Mouse (Mus musculus) liver, adult (tissue): ENCODE data around the gene Sptssb.

ENCODE experiments used
- GATA4 ChIP-seq: IDR thresholded peaks from 2 replicates; pipeline ENCODE4 v1.6.1; 2014; ENCODE audit warnings: mild to moderate bottlenecking, low read length; ENCODE audit not compliant: insufficient replicate concordance

Gene Sptssb

DNA sequence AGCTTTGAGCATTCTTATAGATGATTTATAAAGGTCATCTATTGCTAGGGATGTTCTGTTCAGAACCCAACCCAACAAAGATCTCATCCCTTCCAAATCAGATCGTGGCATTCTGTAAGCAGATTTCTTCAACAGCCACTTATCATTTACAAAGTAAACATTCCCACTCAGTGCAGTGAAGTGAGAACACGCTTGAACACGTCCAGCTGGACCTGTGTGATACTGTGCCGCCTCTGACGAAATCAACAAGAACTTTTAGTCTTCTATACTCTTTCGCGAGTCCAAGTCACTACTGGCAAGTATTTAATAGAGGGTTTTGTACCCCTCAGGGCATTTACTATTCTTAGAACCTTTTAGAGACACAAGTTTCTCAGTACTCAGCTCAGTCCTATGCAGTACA lies 51.3 kb downstream of the Sptssb start:
- TF ChIP-seq GATA4, result no peak

DNA sequence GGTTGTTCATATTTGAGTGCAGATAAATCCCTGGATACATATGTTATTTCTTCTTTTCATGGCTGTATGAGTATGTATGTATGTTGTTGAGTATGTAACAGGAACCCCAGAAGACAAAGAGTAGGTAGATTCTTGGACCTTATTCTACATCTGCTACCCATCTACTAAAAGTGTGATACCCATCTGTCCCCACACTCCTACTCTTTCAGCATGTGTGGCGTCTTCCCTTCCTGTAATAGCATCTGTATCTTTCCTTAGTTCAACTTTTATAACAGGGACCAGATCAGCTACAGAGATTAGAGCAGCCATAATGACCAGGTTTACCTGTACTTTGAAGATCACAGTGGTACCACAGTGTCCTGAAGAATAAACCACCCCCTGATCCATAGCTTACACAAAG lies 56.6 kb downstream of the Sptssb start:
- no peak for TF ChIP-seq GATA4

DNA sequence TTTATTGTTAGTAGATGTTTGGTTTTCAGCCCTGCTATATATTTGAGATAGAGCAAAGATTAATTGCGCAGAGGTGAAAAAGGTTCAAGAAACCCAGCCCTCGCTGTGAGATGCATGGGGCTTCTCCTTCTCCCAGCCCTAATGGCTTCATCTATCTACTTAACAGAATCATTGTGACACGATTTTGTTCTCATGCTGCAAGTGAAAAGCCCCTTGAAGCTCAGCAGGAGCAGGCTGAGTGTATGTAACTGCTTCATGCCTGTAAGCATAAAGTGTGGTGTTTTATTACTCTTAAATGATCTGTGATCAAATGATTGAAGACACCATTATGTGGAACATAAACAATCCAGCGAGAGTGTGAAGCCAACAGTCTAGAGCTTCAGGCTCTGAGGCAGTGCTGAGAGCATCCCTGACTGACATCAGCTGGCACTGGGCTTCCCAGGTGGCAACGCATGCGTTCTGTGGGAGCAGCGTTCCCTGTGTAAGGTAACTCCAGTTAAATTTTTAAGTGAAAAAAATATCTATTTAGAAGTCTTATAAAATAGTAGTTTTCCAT lies 58.8 kb downstream of the Sptssb start:
- no peak for TF ChIP-seq GATA4

GRCm38 (mm10) chr3:69799096-69799495 lies 60.6 kb downstream of the Sptssb start:
- TF ChIP-seq GATA4, result no peak

DNA sequence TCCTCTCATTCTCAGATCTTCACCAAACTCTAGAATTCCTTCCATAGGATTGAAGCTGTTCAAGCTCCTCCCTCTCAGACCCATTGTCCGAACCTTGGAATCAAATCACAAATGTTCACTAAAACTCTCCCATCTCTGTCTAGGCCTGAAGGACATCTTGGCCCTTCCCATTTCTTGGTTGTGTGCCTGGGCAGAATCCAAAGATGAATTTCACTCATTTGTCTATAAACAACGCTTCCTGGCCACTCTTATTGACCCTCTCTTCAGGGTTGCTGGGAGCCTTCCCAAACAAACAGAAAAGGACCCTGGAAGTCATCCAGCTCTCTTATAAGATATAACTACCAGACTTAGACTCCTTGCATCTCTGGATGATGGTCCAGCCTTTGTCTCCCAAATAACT lies 61.8 kb downstream of the Sptssb start:
- no peak for TF ChIP-seq GATA4

DNA sequence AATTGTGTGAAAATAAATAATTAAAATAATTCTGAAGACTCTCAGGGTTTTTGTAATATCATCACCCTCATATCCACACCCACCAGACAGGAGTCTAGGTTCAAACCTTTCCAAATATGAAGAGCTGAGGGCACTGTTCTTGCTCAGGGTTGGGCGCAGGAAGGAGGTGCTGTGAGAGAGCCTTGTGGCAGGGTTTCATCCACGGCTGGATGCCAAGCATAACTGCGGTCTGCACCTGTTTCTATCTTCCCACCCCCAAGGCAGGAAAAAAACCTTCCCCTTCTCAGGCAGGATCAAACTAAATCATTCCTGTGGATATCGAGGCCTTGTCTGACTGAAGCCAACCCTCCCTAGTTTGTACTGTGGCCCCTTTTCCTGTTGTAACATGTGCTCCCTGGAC lies 62.2 kb downstream of the Sptssb start:
- TF ChIP-seq GATA4, result no peak

GRCm38 (mm10) chr3:69792823-69793417 lies 66.8 kb downstream of the Sptssb start:
- no peak for TF ChIP-seq GATA4

DNA sequence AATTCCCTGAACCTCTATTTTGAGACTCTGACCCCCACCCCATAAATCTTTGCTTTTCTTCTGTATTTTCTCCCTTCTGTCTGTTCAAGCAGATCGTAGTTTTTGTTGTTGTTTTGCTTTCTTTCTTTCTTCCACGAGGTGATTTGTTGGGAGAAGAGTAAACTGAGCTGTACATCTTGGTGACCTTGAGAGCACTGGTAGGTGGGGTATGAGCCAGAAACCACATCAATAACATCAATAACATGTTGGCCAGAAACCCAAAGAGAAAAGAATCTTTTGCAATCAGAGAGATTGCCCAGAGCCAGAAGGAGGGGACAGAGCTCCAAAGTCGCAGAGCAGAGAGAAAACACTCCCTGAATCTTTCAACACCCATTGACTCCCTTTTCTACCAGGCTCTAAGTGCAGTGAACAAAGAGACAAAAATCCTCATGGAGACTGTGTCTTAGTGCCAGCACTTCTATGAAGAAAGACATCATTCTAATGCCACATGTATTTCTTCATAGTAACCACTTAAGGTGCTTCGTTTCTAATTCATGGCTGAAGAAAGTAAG lies 80.4 kb downstream of the Sptssb start:
- TF ChIP-seq GATA4, result no peak

GRCm38 (mm10) chr3:69773356-69773755 lies 86.4 kb downstream of the Sptssb start:
- no peak for TF ChIP-seq GATA4
